Mouse (Mus musculus) olfactory bulb, adult 2 months (tissue): ENCODE results near the gene Gm10488. TPM values are rescaled to one million over a fixed set of nuclear protein-coding genes. Genes with fewer than 3 reads are reported as not detected.
"Not testable (repeated sequence)": the region's sequence is repeated elsewhere in the genome, so short reads cannot be mapped to it uniquely, and the experiment has no call there.

Source experiments
- H3K27ac ChIP-seq: fragments of 200-500 bp; 2 replicates; pipeline ENCODE4 v1.5.1; 2012; ENCODE audit warnings: low read depth, low read length; ENCODE audit not compliant: insufficient read depth
- H3K4me1 ChIP-seq: fragments of 200-500 bp; 2 replicates; pipeline ENCODE4 v1.6.1; 2012; ENCODE audit warnings: low read length; ENCODE audit not compliant: control insufficient read depth, insufficient read depth
- H3K4me3 ChIP-seq: fragments of 200-500 bp; 2 replicates; pipeline ENCODE4 v1.5.1; 2012; ENCODE audit warnings: mild to moderate bottlenecking, low read depth, low read length, moderate library complexity; ENCODE audit not compliant: insufficient read depth
- WGBS: fragments of 180-500 bp; shearing (Covaris S2); methylation state at CpG from one replicate; pipeline ENCODE4 v1.1.7; 2018; 5-methylcytosine and 5-hydroxymethylcytosine counted together
- polyA plus RNA-seq: library from polyadenylated mRNA; stranded (reverse); fragments of >200 nt; gene quantifications from 2 replicates; pipeline ENCODE4 v1.2.4, GENCODE M21; 2012; ENCODE audit warnings: low replicate concordance; ENCODE audit not compliant: missing spikeins, insufficient read depth, insufficient read length

The Gm10488 gene
- polyA plus RNA-seq: not detected in 2 replicates

DNA sequence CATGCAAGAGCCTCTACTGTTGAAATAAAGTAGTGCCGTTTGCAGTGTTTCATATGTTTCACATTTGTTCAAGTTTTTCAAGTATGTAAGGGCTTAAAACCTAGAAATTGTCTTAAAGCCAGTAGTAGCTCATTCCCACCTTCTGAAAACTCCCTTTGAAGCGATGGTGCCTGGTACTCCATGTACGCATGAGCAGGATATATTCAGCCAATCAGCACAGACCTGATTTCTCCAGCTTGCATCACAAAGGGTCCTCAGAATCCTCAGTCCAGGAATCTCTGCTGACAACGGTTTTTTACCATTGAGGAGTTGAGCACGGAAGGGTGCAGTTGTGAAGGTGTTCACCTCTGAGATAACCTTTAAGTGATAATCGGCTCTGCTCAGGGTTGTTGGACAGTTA is at the start of gene Gm10488:
Gene Gm10488, plus strand, starts transcription at position 301 of the 400 bp plus-strand sequence.
- H3K4me3 ChIP-seq, H3K27ac ChIP-seq, H3K4me1 ChIP-seq: not testable (repeated sequence)
- WGBS: no CpG with 5 or more reads among the region's 6 CpGs
